Mouse (Mus musculus) brain, embryonic 18.5 days (tissue): ENCODE measurements around the gene Calcb.
"Not testable (repeated sequence)": the region's sequence is repeated elsewhere in the genome, so short reads cannot be mapped to it uniquely, and the experiment has no call there.

Experiments used
- DNase-seq: peaks from one replicate; pipeline ENCODE4 v3.0.0-alpha.2; 2012; ENCODE audit warnings: low read depth, low spot score

Calcb gene

DNA sequence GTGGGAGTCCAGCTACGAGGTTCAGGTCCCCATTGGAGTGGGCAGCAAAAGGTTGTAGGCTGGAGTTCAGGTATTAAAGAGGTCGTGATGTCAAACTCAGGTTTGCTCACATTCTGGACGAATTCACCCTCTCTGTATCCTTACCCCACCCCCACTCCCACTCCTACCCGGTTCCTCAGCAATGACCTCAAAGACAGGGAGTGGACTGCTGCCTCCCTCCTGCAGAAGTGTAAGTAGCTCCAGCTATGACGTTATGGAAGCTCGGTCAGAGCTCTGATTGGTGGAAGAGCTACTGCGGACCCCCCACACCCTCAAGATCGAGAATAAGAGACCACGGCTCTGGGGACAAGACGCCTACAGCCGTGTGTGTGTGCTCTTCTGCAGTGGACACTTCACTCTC lies at the start of gene Calcb:
Calcb (plus strand) TSS at position 344 of the 400 bp plus-strand sequence.
- no peak for DNase-seq

DNA sequence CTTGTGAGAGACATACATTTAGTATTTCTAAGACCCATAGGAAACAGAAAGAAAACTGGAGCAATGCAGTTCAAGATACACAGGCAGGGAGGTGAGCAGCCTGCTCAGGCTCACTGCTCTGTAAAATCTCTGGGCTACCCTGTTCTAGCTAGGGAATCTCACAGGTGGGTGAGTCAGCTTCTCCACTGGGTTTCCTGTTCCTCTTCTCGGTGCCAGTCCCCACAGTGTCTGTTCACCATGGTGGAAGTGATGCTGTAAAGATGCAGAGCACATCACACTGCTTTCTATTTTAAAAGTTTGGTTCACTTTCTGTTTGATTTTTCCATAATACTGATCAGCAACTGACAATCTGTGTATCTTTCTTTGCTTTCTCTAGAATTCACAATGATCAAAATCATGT lies 47.0 kb upstream of the Calcb start:
- no peak for DNase-seq

GRCm38 (mm10) chr7:114672697-114673096 lies 45.7 kb upstream of the Calcb start:
- peak; percentile 12 for DNase-seq

DNA sequence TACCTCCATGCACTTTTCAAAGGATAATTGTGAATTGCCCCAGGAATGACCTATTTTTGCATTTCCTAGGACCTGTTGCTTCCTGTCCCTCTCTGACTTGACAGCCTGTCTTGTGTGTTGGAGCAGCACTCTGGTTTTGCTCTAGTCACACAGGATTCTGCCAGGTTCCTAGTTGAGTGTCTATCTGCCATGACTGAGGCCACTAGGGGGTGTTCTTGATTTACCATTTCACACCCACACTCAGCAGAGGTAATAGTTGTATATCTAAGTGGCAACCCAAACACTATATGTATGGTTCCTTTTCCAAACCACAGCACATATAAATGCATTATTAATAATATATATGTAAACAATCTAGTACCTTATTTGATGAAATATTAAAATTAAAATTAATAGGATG lies 26.1 kb upstream of the Calcb start:
- no peak for DNase-seq

- DNase-seq = no peak
Measured at GRCm38 (mm10) chr7:114700871-114701270, 17.6 kb upstream of the Calcb start.

GRCm38 (mm10) chr7:114706716-114707115 lies 11.7 kb upstream of the Calcb start:
- no peak for DNase-seq

- DNase-seq = no peak
Measured at GRCm38 (mm10) chr7:114707398-114707797, 11.0 kb upstream of the Calcb start.

DNA sequence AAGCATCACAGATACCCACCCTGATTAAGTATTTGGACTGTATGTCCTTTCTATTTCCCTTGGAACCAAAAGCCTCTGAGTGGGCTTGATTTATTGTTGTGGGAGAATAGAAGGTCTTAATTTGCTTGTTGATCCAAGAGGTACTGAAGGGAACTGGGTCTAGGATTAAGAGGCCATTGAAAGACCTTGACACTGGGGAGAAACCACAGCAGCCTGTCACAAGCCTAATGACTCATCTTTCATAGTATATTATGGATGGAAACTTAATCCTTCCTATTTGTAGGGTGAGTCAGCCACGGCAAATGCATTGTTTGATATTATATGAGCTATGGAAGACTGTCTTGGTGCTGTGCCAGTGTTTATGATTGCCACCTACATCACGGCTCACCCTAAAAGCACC lies 8.0 kb upstream of the Calcb start:
- no peak for DNase-seq

- no peak for DNase-seq
Measured at GRCm38 (mm10) chr7:114712523-114712922, 5.9 kb upstream of the Calcb start.

DNA sequence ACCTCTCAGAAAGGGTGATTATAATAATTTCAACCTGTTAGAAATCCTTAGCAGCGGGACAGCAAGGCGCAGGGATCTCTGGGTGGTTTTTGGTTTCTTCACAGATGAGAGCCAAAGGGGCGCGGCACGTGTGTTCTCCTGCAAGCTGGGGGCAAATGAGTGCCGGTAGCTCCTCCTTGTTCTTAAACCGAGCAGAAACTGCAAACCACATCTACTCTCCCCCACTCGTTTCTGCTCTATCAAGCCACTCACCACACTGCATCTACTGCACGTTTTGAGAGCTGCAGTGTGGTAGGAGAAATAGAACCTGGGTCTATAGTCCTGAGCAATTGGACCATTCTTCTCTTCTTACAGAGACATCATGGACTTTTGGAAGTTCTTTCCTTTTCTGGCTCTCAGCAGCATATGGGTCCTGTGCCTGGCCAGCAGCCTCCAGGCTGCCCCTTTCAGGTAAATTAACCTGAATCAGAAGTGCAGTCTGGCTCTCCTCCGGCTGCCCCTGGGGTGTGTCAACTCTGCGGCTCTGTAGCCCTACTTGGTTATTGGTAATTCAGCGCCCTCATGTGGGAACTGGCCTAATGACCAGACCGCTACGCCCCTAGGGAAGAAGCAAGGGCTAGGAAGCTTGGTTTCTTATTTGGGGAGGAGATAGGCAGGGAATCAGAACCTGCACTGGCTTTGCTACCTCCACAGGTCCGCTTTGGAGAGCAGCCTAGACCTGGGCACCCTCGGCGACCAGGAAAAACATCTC lies 1.1 kb downstream of the Calcb start:
- no peak for DNase-seq

DNA sequence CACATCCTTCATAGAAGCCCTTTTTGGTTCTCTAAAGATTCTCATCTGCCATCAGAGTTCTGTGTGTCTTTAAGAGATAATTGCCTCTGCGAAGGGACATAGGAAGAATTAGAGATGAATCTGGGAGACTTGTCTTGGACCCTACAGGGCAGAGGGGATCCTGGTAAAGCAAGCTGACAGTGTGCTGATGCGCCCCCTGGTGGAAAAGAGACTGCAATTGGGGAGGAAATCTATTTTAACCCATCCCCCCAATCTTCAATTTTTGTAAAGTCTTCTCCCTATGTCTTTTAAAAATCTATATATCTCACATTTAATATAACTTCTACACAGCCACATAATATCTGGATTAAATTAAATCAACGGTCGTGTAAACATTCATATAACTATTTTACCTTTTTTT lies 11.3 kb downstream of the Calcb start:
- not testable (repeated sequence) for DNase-seq

DNA sequence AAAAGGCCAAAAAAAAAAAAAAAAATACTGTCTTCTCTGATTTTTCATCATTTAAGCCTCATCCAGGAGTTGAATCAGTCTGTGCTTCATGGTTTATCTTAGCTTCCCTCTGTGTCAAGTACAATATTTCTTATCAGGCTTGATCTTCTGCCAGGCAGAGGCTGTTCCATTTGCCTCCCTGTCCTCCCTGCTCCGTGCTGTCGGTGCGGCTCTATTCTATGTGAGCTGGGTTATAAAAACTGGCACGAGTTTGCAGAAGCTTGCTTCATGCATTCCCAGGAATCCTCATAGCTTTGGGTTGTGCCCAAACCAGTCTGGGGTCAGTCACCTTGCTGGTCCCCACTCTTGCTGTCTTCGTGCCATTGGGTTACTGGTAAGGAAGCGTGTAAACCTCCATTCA lies 12.7 kb downstream of the Calcb start:
- DNase-seq = no peak

GRCm38 (mm10) chr7:114731700-114732099 lies 13.3 kb downstream of the Calcb start:
- DNase-seq = not testable (repeated sequence)

GRCm38 (mm10) chr7:114736256-114736655 lies 17.8 kb downstream of the Calcb start:
- DNase-seq = no peak

DNA sequence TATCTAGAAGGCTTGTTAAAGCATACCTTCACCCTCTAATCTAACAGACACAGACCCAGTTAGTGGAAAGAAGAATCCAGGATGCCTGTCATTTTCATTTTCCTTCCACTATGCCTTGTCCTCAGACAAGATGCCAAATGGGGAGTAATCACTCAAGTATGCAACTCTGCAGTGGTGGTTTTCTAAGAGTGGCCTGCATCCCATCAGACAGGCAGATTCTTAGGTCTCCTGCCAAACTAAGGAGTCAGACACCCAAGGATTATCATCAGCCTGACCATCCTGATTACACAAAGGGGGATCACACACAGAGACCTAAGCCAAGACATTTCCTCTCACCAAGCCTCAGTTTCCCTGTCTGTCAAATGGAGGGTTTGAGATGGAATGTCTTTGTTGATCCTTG lies 19.7 kb downstream of the Calcb start:
- DNase-seq = no peak

DNA sequence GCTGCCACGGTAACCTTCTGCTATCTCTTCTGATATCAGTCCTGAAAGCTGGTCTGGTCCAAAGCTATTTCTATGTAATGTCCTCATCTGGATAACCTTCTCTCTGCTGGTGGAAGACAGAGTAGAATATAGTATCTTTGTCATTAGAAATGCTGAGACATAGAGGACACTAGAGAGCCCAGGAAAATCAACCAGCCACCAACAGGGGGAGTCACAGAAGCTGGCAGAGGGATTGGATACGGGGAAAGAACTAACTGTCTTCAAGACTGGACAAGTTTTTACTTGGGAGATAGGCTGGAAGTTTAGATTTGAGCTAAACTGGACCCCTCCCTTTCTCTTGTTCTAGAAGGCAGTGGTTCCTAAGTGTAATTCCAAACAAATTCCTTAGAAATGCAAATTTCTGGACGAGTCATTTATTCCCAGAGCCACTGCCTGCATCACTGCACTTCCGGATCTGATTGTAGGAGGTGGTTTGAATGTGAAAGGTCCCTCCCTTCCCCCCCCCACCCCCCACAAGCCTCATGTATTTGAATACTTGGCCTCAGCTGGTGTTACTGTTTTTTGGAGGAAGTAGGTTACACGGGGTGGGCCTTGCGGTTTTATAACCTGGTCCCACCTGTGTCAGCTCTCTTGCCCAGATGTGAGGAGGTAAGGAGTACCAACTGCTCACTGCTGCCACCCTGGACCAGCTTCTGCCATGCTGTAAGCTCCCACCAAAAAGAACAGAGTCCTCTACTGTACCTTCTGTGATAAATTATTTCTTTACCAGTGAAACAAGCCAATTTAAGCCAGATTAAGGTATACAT lies 22.1 kb downstream of the Calcb start:
- DNase-seq = no peak

DNA sequence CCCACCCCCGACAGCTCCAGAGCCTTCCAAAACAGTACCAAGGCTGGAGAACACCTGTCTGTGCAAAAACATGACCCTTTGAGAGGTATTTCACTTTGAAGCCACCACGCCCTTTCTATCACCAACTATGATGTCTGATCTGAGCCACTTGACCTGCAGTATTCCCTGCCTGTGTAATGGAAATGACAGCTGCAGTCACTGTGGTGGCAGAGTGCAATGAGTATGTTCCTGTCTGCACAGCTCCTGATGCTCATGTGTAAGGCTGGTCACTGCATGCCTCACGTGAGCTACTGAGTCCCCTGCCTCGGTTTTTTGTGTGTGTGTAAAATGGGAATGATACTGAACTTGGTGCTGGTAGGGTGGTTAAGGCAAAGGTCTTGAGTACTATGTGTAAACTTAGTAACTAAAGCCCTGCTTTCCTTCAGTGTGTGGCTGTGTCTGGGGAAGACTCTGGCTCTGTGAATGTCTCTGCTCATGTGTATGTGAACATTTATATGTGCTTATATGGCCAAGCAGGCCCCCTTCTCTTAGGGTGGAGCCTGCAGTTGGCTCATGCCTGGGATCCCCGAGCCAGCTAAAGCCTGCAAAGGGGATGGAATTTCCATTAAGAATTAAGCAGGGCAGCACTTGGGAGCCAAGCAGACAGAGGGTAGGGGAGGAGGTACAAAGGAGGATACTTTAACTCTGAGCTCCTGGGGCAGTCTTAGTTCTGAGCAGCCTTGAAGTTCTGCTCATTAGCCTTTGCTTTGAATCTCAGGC lies 24.8 kb downstream of the Calcb start, which contains the start of gene Insc:
Insc (plus strand) TSS at position 673 of the 759 bp plus-strand sequence.
- DNase-seq = no peak

DNA sequence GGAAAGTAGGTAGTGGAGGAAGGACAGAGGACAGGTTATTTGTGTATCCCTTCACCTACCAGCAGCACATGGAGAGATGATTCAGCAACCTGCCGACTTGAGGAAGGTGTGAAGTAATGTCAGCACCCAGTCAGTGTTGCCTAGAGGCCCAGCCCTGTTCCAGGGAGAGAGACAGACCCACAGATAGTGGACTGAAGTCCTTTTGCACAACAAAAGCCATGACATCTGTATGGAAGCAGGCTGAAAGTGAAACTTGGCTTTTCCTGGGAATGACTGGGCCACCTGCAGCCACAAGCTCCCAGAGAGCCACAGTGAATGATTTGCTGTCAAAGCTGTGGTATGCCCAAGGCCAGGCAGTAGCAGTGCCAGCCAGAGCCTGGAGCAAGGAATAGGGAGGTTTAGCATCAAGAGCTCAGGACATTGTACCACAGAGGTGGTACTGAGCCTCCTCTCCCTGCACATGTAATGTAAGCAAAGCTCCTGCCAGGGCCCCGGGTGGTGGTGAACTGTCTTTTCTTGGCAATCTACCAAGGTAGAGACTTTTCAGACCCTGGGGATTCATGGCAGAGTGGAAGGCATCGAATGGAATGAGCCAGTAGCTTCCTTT lies 26.3 kb downstream of the Calcb start:
- DNase-seq = no peak

- no peak for DNase-seq
Measured at GRCm38 (mm10) chr7:114745481-114746271, 27.2 kb downstream of the Calcb start.

DNA sequence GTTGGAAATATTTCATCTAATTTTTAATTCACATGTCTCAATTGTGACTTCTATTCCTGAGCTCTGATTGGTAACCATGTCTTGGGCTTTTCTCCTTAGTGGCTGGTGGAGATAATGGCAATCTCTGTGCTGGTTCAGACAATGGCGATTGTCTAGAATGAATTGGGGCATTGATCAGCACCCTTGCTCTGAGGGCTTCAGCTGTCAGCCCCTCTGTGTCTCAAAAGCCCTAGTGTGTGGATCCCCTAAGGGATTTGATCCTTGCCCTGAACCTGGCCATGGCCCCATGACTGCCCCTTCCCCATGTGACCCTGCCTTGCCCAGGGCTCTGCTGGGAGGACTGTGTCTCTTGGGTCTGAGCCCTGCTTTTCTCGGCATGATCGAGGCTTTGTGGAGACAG lies 29.2 kb downstream of the Calcb start:
- DNase-seq = no peak

DNA sequence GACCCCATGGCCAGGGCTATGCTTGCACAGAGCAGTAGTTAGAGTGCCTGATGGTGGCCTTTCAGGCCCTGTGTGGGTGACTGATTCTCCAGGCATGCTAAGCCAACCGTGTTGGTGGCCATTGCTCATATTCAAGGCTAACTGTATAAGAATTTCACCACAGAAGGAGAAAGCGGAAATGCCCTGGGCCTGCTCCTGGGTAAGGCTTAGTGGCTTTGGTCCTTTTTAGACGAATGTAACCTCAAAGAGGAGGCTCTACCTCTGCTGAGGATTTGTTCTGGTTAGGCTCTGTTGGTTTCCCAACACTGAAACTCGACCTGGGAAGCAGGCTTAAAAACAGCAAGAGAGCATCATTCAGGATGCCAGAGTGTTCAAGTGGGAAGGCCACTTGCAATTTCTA lies 29.8 kb downstream of the Calcb start:
- DNase-seq = no peak
